Mouse (Mus musculus) liver, adult 2 months (tissue): ENCODE measurements around the gene Ptprk.

Source experiments
- CTCF ChIP-seq: fragments of 200-500 bp; IDR thresholded peaks from 2 replicates; pipeline ENCODE4 v1.5.1; 2011; ENCODE audit warnings: low read depth, low read length, control low read depth
- POLR2A ChIP-seq: fragments of 200-500 bp; IDR thresholded peaks from 2 replicates; pipeline ENCODE4 v1.6.1; 2011; ENCODE audit warnings: low read length, control low read depth; ENCODE audit not compliant: insufficient read depth; ENCODE audit errors: extremely low read depth

- TF ChIP-seq CTCF (no peak), POLR2A (no peak)
Observed at GRCm38 (mm10) chr10:28103924-28104323, 29.3 kb downstream of the Ptprk start.
